Mouse (Mus musculus) heart, adult 11 months (tissue): ENCODE results near the gene Cys1.
"Not testable (repeated sequence)": the region's sequence is repeated elsewhere in the genome, so short reads cannot be mapped to it uniquely, and the experiment has no call there.

Experiments
- DNase-seq: peaks from one replicate; pipeline ENCODE4 v3.0.0; 2022

The Cys1 gene

GRCm38 (mm10) chr12:24644125-24644571 lies 37.5 kb downstream of the Cys1 start:
- DNase-seq: peak; percentile 96

- peak; percentile 98 for DNase-seq
Observed at GRCm38 (mm10) chr12:24642370-24642802, 39.2 kb downstream of the Cys1 start.

- not testable (repeated sequence) for DNase-seq
Observed at GRCm38 (mm10) chr12:24638787-24639186, 42.8 kb downstream of the Cys1 start.

GRCm38 (mm10) chr12:24634648-24635047 lies 47.0 kb downstream of the Cys1 start:
- no peak for DNase-seq

- DNase-seq: no peak
Observed at GRCm38 (mm10) chr12:24634212-24634611, 47.4 kb downstream of the Cys1 start.

GRCm38 (mm10) chr12:24633753-24634191 lies 47.8 kb downstream of the Cys1 start:
- DNase-seq: peak; percentile 99

GRCm38 (mm10) chr12:24632404-24632803 lies 49.2 kb downstream of the Cys1 start:
- no peak for DNase-seq

GRCm38 (mm10) chr12:24630220-24630619 lies 51.4 kb downstream of the Cys1 start:
- no peak for DNase-seq

GRCm38 (mm10) chr12:24627215-24627614 lies 54.4 kb downstream of the Cys1 start:
- peak; percentile 95 for DNase-seq

- DNase-seq: no peak
Observed at GRCm38 (mm10) chr12:24626401-24626800, 55.2 kb downstream of the Cys1 start.

- peak; percentile 92 for DNase-seq
Observed at GRCm38 (mm10) chr12:24623486-24624251, 57.9 kb downstream of the Cys1 start.

- no peak for DNase-seq
Observed at GRCm38 (mm10) chr12:24619436-24619835, 62.2 kb downstream of the Cys1 start.
